Mouse (Mus musculus): ENCODE results near the gene Taar8b. TPM values are rescaled to one million over a fixed set of nuclear protein-coding genes. Genes with fewer than 3 reads are reported as not detected.
"Not testable (repeated sequence)": the region's sequence is repeated elsewhere in the genome, so short reads cannot be mapped to it uniquely, and the experiment has no call there.

The Taar8b gene
- polyA plus RNA-seq, 2 experiments, result not detected

DNA sequence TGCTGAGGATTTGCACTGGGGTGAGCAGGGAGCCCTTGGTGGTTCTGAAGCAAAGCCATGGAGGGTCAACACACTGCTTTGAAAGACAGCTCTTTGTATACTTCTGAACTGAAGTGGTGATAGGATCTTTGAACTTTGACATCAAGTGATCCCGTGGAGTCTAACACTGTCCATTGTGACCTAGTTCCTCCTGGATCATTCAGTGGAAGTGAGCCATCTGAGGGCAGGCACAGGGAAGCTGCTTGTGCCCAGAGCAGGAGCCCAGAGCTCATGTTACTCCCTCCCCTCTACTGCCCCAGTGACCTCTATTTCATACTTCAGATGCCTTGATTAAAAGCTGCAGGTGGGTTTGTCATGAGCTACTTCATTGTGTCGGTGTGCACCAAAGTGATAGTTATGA, 4.9 kb upstream of the Taar8b start:
- not testable (repeated sequence) for DNase-seq (ENCODE audit: low spot score); ATAC-seq (ENCODE audit: low FRiP score, low read depth); H3K9ac ChIP-seq (ENCODE audit: low read depth, low read length, severe bottlenecking); H3K27me3 ChIP-seq (ENCODE audit: control insufficient read depth, insufficient read depth, low read length); H3K4me3 ChIP-seq (replicated peaks; ENCODE audit: low read length); H3K9me3 ChIP-seq (ENCODE audit: control insufficient read depth, low read length); H3K36me3 ChIP-seq (ENCODE audit: control insufficient read depth, insufficient read depth, low read length); H3K4me2 ChIP-seq (replicated peaks; ENCODE audit: low read depth, low read length, severe bottlenecking); H3K4me1 ChIP-seq (ENCODE audit: control insufficient read depth, insufficient read depth, low read length); H3K27ac ChIP-seq (replicated peaks; ENCODE audit: low read depth, low read length)
- 73% methylated on average over 2 of the region's 2 CpGs for WGBS

GRCm38 (mm10) chr10:24087168-24087567, 4.9 kb downstream of the Taar8b start:
- no peak overlapping the region for H3K4me2 ChIP-seq (replicated peaks; ENCODE audit: low read depth, low read length, severe bottlenecking)
- H3K36me3 ChIP-seq (ENCODE audit: control insufficient read depth, insufficient read depth, low read length), result no peaks in the 10 kb centered on the region
- H3K9me3 ChIP-seq (ENCODE audit: control insufficient read depth, low read length), result no peaks in the 10 kb centered on the region
- WGBS, result 94% methylated on average over 2 of the region's 2 CpGs
- H3K27ac ChIP-seq (replicated peaks; ENCODE audit: low read depth, low read length), result no peak overlapping the region
- no peak for ATAC-seq (ENCODE audit: low FRiP score, low read depth)
- no peak for TF ChIP-seq POLR2A (IDR thresholded peaks at IDR 0.05; ENCODE audit: borderline replicate concordance, extremely low read depth, insufficient read depth, insufficient read length)
- no peak for DNase-seq (ENCODE audit: low spot score)
- no peak overlapping the region for H3K4me3 ChIP-seq (replicated peaks; ENCODE audit: low read length)
- H3K4me1 ChIP-seq (ENCODE audit: control insufficient read depth, insufficient read depth, low read length), result no peaks in the 10 kb centered on the region
- H3K27me3 ChIP-seq (ENCODE audit: control insufficient read depth, insufficient read depth, low read length), result no peaks in the 10 kb centered on the region
- no peak overlapping the region for H3K9ac ChIP-seq (ENCODE audit: low read depth, low read length, severe bottlenecking)

- Histone ChIP-seq H3K27ac (replicated peaks; ENCODE audit: low read depth, low read length) (no peak overlapping the region), H3K4me1 (ENCODE audit: control insufficient read depth, insufficient read depth, low read length) (no peaks in the 10 kb centered on the region), H3K27me3 (ENCODE audit: control insufficient read depth, insufficient read depth, low read length) (no peaks in the 10 kb centered on the region), H3K36me3 (ENCODE audit: control insufficient read depth, insufficient read depth, low read length) (no peaks in the 10 kb centered on the region), H3K9ac (ENCODE audit: low read depth, low read length, severe bottlenecking) (no peak overlapping the region), H3K9me3 (ENCODE audit: control insufficient read depth, low read length) (no peaks in the 10 kb centered on the region), H3K4me2 (replicated peaks; ENCODE audit: low read depth, low read length, severe bottlenecking) (no peak overlapping the region), H3K4me3 (replicated peaks; ENCODE audit: low read length) (no peak overlapping the region)
- no peak for ATAC-seq (ENCODE audit: low FRiP score, low read depth)
- WGBS, result 89% methylated on average over 5 of the region's 5 CpGs
- no peak for TF ChIP-seq POLR2A (IDR thresholded peaks at IDR 0.05; ENCODE audit: borderline replicate concordance, extremely low read depth, insufficient read depth, insufficient read length)
- DNase-seq (ENCODE audit: low spot score), result no peak
These were observed 5.5 kb downstream of the Taar8b start for GRCm38 (mm10) chr10:24086555-24086954.

DNA sequence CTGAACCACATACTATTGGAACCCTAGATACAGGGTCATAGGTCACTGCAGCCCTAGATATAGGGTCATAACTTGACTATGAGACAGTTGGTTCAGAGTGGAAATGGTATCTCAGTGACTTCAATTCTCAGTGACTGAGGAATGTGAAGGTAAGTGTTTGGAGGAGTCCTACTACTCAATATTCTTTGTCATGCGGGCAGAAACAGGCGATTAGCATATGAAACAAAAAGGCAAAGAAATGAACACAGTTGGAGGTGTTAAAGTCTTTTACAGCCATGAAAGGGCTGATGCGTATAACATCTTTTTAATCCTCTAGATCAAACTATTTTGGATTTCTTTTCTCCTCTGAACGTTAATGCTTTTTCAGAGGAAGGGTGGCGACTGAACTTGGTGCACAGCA, 6.2 kb downstream of the Taar8b start:
- ATAC-seq (ENCODE audit: low FRiP score, low read depth) (no peak), DNase-seq (ENCODE audit: low spot score) (no peak)
- H3K27me3 ChIP-seq (ENCODE audit: control insufficient read depth, insufficient read depth, low read length), result no peaks in the 10 kb centered on the region
- no peaks in the 10 kb centered on the region for H3K9me3 ChIP-seq (ENCODE audit: control insufficient read depth, low read length)
- H3K27ac ChIP-seq (replicated peaks; ENCODE audit: low read depth, low read length), result no peak overlapping the region
- no peaks in the 10 kb centered on the region for H3K36me3 ChIP-seq (ENCODE audit: control insufficient read depth, insufficient read depth, low read length)
- H3K4me2 ChIP-seq (replicated peaks; ENCODE audit: low read depth, low read length, severe bottlenecking), result no peak overlapping the region
- H3K4me1 ChIP-seq (ENCODE audit: control insufficient read depth, insufficient read depth, low read length), result no peaks in the 10 kb centered on the region
- no peak for TF ChIP-seq POLR2A (IDR thresholded peaks at IDR 0.05; ENCODE audit: borderline replicate concordance, extremely low read depth, insufficient read depth, insufficient read length)
- WGBS, result 81% methylated on average over 5 of the region's 5 CpGs
- no peak overlapping the region for H3K9ac ChIP-seq (ENCODE audit: low read depth, low read length, severe bottlenecking)
- no peak overlapping the region for H3K4me3 ChIP-seq (replicated peaks; ENCODE audit: low read length)

GRCm38 (mm10) chr10:24080166-24080565, 11.9 kb downstream of the Taar8b start:
- no peaks in the 10 kb centered on the region for H3K36me3 ChIP-seq (ENCODE audit: control insufficient read depth, insufficient read depth, low read length)
- no peaks in the 10 kb centered on the region for H3K27me3 ChIP-seq (ENCODE audit: control insufficient read depth, insufficient read depth, low read length)
- no peak for TF ChIP-seq POLR2A (IDR thresholded peaks at IDR 0.05; ENCODE audit: borderline replicate concordance, extremely low read depth, insufficient read depth, insufficient read length)
- no peaks in the 10 kb centered on the region for H3K4me1 ChIP-seq (ENCODE audit: control insufficient read depth, insufficient read depth, low read length)
- no peak overlapping the region for H3K27ac ChIP-seq (replicated peaks; ENCODE audit: low read depth, low read length)
- DNase-seq (ENCODE audit: low spot score), result peak; percentile 28
- no peaks in the 10 kb centered on the region for H3K9me3 ChIP-seq (ENCODE audit: control insufficient read depth, low read length)
- no peak overlapping the region for H3K4me2 ChIP-seq (replicated peaks; ENCODE audit: low read depth, low read length, severe bottlenecking)
- ATAC-seq (ENCODE audit: low FRiP score, low read depth), result no peak
- no peak overlapping the region for H3K4me3 ChIP-seq (replicated peaks; ENCODE audit: low read length)
- WGBS, result 24% methylated on average over 3 of the region's 3 CpGs
- no peak overlapping the region for H3K9ac ChIP-seq (ENCODE audit: low read depth, low read length, severe bottlenecking)

DNA sequence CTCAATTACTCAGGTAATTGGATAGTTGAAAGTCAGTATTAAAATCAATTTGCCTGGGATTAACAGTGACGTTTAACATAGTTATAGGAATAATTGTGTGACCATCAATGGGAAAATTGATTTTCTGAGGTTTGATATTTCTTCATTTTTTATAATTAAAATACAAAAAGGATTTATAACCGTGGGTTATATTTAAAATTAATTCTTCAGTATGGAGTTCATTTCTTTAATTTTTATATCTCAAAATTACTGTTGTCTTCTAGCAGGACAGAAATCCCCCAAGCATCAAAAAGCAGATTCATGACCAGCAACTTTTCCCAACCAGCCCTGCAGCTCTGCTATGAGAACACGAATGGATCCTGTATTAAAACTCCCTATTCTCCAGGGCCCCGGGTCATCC, 15.9 kb downstream of the Taar8b start, which contains the start of gene Taar8a:
TSS of gene Taar8a (plus strand) at position 301 of the 400 bp plus-strand sequence.
- not testable (repeated sequence) for H3K4me2 ChIP-seq (replicated peaks; ENCODE audit: low read depth, low read length, severe bottlenecking); H3K9ac ChIP-seq (ENCODE audit: low read depth, low read length, severe bottlenecking); H3K27me3 ChIP-seq (ENCODE audit: control insufficient read depth, insufficient read depth, low read length); H3K9me3 ChIP-seq (ENCODE audit: control insufficient read depth, low read length); H3K4me1 ChIP-seq (ENCODE audit: control insufficient read depth, insufficient read depth, low read length); ATAC-seq (ENCODE audit: low FRiP score, low read depth); H3K4me3 ChIP-seq (replicated peaks; ENCODE audit: low read length); DNase-seq (ENCODE audit: low spot score); H3K36me3 ChIP-seq (ENCODE audit: control insufficient read depth, insufficient read depth, low read length); H3K27ac ChIP-seq (replicated peaks; ENCODE audit: low read depth, low read length)
- 81% methylated on average over 2 of the region's 4 CpGs for WGBS

GRCm38 (mm10) chr10:24074751-24075150, 17.3 kb downstream of the Taar8b start:
- H3K4me3 ChIP-seq (replicated peaks; ENCODE audit: low read length); H3K27me3 ChIP-seq (ENCODE audit: control insufficient read depth, insufficient read depth, low read length); ATAC-seq (ENCODE audit: low FRiP score, low read depth); H3K4me2 ChIP-seq (replicated peaks; ENCODE audit: low read depth, low read length, severe bottlenecking); H3K27ac ChIP-seq (replicated peaks; ENCODE audit: low read depth, low read length); H3K9me3 ChIP-seq (ENCODE audit: control insufficient read depth, low read length); DNase-seq (ENCODE audit: low spot score); H3K36me3 ChIP-seq (ENCODE audit: control insufficient read depth, insufficient read depth, low read length); H3K4me1 ChIP-seq (ENCODE audit: control insufficient read depth, insufficient read depth, low read length); H3K9ac ChIP-seq (ENCODE audit: low read depth, low read length, severe bottlenecking): not testable (repeated sequence)
- WGBS, result 44% methylated on average over 2 of the region's 2 CpGs
